Mouse (Mus musculus): ENCODE data around the gene Cryba1.

The Cryba1 gene

DNA sequence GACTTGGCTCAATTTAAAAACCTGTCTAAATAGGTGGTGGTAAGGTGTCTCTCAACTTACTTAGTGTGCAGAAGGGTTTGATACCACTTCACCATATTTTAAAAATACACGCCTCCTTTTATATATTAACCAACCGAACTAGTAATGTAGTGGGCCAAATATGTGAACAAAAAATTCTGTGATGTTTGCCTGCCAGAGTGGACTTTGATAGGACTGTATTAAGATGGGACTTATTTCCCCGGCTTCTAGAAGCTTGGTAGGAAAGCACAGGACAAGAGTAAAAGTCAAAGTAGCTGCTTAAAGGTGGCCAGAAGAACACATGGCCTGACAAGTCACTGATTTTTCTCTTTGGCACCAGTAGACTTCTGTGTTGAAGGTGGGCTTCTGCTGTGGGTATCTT is 11.3 kb downstream of the Cryba1 start:
- no peak for DNase-seq

DNA sequence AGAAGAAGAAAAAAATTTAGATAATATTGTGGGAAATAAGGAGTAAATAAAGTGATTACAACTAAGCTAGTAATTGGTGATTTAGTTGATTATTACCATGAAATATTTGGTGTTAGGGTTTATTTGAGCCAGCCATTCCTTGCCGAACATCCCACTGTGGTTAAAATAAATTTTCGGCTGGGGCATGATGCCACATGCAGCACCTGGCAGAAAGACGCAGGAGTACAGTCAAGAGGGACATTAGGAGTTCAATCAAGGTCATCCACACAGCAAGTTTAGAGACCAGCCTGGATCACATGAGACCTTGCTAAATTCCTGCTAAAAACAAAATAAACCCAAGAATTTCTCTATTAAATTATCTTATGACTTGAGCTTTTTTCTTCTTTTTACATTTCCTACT is 16.0 kb downstream of the Cryba1 start:
- DNase-seq: peak in 1 of 2 experiments; percentile 19

DNA sequence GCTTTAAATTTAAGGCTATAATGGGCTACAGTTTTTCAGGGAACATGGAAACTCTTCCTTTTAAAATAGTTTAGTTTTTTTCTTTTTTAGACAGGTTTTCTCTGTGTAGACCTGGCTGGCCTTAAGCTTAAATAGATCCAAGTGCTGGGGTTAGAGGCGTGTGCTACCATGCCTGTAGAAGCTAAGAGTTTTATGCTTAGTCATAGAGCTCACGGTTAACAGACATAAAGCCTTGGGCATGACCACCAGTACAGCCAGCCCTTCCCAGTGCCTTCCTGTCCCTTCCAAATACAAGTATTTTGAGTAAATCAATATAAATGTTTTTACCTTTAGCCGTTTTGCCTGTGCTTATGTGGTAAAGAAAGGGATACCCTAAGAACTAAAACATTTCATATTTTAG is 19.2 kb downstream of the Cryba1 start:
- no peak for DNase-seq

DNA sequence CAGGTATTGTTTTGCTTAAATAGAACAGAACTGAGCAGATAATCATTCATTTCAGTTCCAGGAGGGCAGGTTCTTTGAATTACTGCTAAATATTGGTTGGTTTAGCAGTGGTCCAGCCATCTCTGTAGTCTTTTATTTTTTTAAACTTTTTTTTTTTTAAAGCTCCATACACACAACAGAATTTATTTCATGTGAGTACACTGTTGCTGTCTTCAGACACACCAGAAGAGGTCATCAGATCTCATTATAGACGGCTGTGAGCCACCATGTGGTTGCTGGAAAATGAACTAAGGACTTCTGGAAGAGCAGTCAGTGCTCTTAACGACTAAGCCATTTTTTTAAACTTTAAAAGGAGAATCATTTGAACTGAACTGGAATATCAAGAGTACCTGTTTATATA is 27.9 kb downstream of the Cryba1 start:
- DNase-seq: no peak

DNA sequence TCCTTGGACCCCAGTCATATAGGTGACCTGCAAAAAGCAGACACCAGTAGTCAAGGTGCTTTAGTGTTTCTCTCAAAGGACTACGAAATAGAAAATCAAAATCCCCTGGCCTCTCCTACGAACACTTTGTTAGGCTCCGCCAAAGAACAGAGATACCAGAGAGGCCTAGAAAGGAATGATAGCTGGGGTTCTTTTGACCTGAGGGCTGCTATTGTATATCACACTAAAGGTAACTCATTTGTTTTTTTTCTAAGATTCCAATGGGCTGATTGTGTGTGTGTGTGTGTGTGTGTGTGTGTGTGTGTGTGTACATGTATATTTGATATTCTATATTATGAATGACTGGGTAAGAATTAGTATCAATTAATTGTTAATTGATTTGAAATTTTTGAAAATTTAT is 32.1 kb downstream of the Cryba1 start:
- no peak for DNase-seq

DNA sequence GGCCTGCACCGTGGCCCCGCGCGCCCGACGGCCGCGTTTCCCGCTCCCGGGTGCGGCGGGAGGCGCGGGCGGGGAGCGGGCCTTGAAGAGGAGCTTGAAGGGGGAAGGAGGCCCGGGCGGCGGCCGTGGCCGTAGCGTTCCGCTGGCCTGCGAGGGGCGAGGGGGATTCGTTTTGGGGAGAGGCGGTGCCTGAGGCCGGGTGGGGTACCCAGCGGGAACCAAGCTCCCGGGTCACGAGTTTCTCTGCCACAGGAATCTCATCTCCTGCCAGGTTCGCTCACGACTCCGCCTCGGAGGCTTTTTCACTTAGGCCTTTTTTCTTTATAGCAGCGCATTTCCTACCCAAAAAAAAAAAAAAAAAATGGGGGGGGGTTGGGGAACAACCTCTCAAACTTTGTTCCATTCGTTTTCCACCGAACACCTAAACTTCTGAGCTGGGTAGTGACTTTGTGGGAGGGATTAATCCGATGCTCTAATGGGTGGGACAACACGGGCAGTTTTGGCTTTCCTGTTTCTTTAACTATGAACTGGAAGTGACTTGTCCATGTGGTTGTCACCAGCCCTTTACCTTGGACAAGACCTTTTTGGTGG is 37.4 kb downstream of the Cryba1 start:
- peak; percentile 61 to 65 for DNase-seq

DNA sequence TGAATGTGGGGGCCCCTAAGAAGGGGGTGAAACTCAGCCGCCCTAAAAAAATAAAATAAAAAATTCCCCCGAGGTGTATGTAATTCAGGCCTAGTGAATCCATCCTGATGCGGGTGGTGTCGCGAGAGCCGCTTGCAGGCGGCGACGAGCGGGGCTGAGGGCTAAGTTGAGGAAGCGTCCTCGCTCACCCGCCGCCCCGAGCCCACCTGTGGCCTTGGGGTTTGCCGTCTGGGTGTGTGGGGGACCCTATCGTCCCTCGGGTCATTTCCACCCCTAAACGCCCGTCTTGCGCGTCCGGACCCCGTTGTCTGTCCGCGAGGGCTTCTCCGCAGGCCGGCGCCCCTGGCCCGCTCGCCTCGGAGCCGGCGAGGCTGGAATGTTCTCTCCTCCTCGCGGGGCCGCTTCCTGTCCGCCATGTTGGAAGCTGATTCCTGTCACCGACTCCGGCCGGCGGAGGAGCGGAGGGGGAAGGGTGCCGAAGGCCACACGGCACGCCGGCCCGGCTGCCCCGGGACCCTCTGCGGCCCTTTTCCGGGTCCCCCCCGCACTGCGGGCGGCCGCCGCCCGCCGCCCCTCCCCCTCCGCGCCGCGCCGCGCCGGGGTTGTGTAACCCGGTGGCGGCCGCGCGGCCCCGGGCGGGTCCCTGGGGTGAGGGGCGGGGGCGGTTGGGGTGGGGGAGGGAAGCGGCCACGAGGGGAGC is 38.1 kb downstream of the Cryba1 start:
- DNase-seq: peak; percentile 76 to 79

DNA sequence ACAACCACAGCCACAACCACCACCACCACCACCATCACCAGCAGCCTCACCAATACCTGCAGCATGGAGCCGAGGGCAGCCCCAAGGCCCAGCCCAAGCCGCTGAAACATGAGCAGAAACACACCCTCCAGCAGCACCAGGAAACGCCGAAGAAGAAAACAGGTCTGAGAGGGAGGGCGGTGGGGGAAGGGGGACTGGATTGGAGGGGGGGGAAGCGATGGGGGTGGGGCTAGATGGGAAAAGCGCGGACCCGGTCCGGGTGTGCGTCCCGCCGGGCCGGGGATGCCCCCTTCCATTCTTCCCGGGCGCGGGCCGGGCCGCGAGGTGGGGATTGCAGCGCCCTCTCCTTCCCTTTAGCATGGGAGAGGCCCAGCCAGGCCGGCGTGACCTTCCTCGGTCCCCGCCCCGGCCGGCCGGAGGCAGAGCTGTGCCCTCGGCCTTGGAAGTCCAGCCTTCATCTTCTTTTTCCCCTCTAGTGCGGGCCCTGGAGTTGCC is 38.7 kb downstream of the Cryba1 start:
- DNase-seq: peak; percentile 62 to 65

DNA sequence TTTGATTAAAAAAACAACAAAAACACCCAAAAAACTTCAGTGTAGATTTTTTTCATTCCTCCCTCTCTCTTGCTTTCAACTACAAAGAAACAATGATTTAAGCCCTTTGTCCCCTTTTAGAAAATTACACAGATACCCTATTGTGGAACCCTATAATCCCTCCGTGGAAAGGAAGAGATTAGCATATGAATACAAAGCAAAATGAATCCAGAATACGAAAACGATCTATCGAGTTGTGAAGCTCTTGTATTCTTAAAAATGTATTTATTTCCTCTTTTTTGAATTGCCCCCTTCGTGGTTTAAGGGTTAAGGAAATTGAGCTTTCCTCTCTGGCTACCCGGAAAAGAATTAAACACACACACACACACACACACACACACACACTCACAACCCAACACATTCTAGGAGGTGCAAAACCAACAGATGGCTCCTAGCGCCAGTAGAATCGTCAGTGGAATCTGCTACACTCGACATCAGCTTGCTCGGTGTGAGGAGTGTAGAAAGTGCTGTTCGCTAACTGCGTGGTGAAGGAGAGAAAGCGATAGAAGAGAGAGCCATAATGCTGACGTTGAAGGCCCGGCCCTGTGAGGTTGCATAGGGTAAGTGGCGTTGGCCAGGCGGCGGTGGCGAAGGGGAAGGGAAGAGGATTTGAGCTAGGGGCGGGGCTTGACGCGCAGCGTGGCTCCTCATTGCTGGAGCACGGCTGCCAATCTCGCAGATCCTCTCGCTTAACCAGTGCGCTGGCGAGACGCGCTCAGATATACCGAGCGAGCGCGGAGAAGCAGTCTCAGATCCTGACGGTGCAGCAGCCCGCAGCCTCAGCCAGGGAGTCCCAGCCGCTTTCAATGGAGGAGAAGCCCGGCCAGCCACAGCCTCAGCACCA is 39.5 kb downstream of the Cryba1 start, which contains the start of gene Nufip2:
Nufip2 (plus strand) TSS at position 773 of the 883 bp plus-strand sequence.
- DNase-seq: peak; percentile 99 to 100

DNA sequence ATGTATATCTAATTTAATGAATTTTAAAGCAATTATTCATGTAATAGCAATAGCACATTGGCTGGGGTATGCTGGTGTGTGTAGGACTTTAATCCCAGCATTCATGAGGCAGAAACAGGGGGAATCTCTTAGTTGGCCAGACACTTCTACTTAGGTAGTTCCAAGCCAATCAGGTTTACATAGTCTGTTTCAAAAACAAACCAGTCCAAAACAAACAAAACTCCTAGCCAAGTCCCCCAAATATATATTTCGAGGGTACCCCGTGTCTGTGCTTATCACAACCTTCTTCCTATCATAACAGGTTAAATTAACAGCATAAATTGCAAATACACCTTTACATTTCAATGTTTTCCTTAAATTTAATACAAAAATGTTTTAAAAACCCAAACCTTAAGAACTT is 40.2 kb downstream of the Cryba1 start:
- DNase-seq: no peak

DNA sequence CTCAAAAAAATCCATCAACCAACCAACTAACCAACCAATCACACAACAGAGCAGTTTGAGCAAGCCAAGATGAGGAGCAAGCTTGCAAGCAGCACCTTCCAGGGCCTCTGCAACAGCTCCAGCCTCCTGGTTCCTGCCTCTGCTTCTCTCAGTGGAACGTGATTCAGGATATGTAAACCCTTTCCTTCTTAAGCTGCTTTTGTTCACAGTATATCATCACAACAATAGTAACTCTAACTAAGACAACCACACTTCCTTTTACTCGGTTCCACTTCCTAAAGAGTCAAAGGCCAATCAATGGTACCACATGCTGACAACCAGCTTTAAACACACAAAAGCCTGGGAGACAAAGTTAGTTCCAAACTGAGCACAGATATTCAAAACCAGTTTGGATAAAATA is 45.1 kb downstream of the Cryba1 start:
- DNase-seq: no peak

DNA sequence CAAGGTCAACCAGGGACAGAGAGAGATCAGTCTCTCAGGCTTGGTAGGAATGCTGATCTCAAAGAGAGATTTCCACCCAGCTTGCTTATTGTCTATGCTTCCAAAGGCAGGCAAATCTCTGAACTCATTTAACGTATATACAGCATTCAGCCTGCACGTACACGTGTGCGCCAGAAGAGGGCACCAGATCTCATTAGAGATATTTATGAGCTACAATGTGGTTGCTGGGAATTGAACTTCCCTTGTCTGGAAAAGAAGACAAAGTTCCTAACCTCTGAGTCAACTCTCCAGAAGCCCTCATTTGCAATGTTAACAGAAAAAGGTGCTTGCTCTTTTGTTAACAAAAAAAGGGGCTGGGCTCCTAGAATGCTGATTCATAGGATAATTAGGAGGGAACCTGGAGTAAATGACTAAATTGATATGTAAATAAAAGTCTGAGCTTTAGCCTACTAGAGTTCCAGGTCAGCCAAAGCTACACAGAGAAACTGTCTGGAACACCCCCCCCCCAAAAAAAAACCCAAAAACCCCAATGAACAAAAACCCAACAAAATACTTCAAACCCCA is 51.6 kb downstream of the Cryba1 start:
- DNase-seq: no peak

DNA sequence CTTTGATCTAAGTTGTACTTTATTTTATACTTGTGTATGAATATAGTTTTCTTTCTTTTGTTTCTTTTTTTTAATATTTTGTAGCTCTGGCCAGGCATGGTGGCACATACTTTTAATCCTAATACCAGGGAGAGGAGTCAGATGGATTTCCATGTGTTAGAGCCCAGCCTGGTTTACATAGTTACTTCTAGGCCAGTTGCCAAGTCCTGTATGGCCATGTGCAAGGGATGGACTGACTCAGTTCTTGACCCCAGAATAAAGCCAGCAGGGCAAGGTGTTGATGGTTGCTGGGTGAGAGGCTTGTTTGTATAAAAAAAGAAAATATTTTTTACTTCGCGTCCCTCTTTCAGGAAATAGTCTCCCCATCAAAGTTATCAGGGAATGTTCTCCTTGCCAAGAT is 52.3 kb downstream of the Cryba1 start:
- no peak for DNase-seq
